Mouse (Mus musculus): ENCODE measurements around the gene Mknk2. TPM values are rescaled to one million over a fixed set of nuclear protein-coding genes. Genes with fewer than 3 reads are reported as not detected.
A peak's percentile ranks its signal among the peaks of the same experiment; 100 is the strongest.
"Not testable (repeated sequence)": the region's sequence is repeated elsewhere in the genome, so short reads cannot be mapped to it uniquely, and the experiment has no call there.

The Mknk2 gene
- polyA plus RNA-seq, 1 experiment from 2014 or later: 60.1 TPM

GRCm38 (mm10) chr10:80655406-80656129 lies 22.3 kb downstream of the Mknk2 start:
- Histone ChIP-seq H3K4me1 (replicated peaks) (peaks cover 35% of the 10 kb centered on the region), H3K4me3 (replicated peaks) (peak overlapping the region; percentile 91), H3K4me2 (replicated peaks) (peak overlapping the region; percentile 79), H3K27me3 (no peaks in the 10 kb centered on the region), H3K27ac (peak overlapping the region; percentile 90), H3K9me3 (no peaks in the 10 kb centered on the region), H3K36me3 (peaks cover 9% of the 10 kb centered on the region), H3K9ac (replicated peaks) (peak overlapping the region; percentile 96)
- WGBS: 6% methylated on average over 11 of the region's 12 CpGs
- ATAC-seq: peak; percentile 75

- Histone ChIP-seq H3K4me3 (replicated peaks) (peak overlapping the region; percentile 91; the same call in 1 of the 2 replicates), H3K27ac (no peak overlapping the region), H3K4me2 (replicated peaks) (peak overlapping the region; percentile 79), H3K9me3 (no peaks in the 10 kb centered on the region), H3K9ac (replicated peaks) (peak overlapping the region; percentile 96), H3K27me3 (no peaks in the 10 kb centered on the region), H3K4me1 (replicated peaks) (peaks cover 35% of the 10 kb centered on the region), H3K36me3 (peaks cover 9% of the 10 kb centered on the region)
- ATAC-seq: no peak
- WGBS: 90% methylated on average over 6 of the region's 6 CpGs
These were observed 23.0 kb downstream of the Mknk2 start for GRCm38 (mm10) chr10:80654866-80655265.

GRCm38 (mm10) chr10:80653156-80653720 lies 24.7 kb downstream of the Mknk2 start:
- H3K36me3 ChIP-seq: peaks cover 14% of the 10 kb centered on the region
- H3K9ac ChIP-seq (replicated peaks): no peak overlapping the region
- 98% methylated on average over 6 of the region's 6 CpGs for WGBS
- no peak overlapping the region for H3K4me3 ChIP-seq (replicated peaks)
- peaks cover 33% of the 10 kb centered on the region for H3K4me1 ChIP-seq (replicated peaks)
- no peak overlapping the region for H3K4me2 ChIP-seq (replicated peaks)
- no peak for ATAC-seq
- H3K9me3 ChIP-seq: no peaks in the 10 kb centered on the region
- no peak overlapping the region for H3K27ac ChIP-seq
- no peaks in the 10 kb centered on the region for H3K27me3 ChIP-seq

- no peak for ATAC-seq
- 92% methylated on average over 10 of the region's 10 CpGs for WGBS
- H3K9ac ChIP-seq (replicated peaks): no peak overlapping the region
These were observed 27.5 kb downstream of the Mknk2 start for GRCm38 (mm10) chr10:80650392-80650791.

GRCm38 (mm10) chr10:80649910-80650309 lies 28.0 kb downstream of the Mknk2 start:
- H3K4me1 ChIP-seq (replicated peaks): peaks cover 15% of the 10 kb centered on the region
- 91% methylated on average over 6 of the region's 6 CpGs for WGBS
- H3K27me3 ChIP-seq; H3K9me3 ChIP-seq; H3K27ac ChIP-seq; H3K9ac ChIP-seq (replicated peaks); ATAC-seq; H3K4me3 ChIP-seq (replicated peaks); H3K4me2 ChIP-seq (replicated peaks): not testable (repeated sequence)
- peaks cover 44% of the 10 kb centered on the region for H3K36me3 ChIP-seq

More at GRCm38 (mm10) chr10:80650392-80650791, 27.5 kb downstream of the Mknk2 start:
- Histone ChIP-seq H3K4me1 (replicated peaks) (peaks cover 20% of the 10 kb centered on the region), H3K36me3 (peaks cover 39% of the 10 kb centered on the region), H3K4me3 (replicated peaks) (no peak overlapping the region), H3K9me3 (no peaks in the 10 kb centered on the region), H3K27ac (no peak overlapping the region), H3K4me2 (replicated peaks) (no peak overlapping the region), H3K27me3 (no peaks in the 10 kb centered on the region)

- no peak overlapping the region for H3K4me2 ChIP-seq (replicated peaks)
- H3K36me3 ChIP-seq: peaks cover 68% of the 10 kb centered on the region
- no peak overlapping the region for H3K27ac ChIP-seq
- 94% methylated on average over 10 of the region's 10 CpGs for WGBS
- H3K4me1 ChIP-seq (replicated peaks): 0 out of 2 replicates have a peak, but pooled peaks cover under 1% of the 10 kb centered on the region
- no peak overlapping the region for H3K9ac ChIP-seq (replicated peaks)
- H3K27me3 ChIP-seq: no peaks in the 10 kb centered on the region
- no peaks in the 10 kb centered on the region for H3K9me3 ChIP-seq
- no peak overlapping the region for H3K4me3 ChIP-seq (replicated peaks)
- no peak for ATAC-seq
These were observed 31.0 kb downstream of the Mknk2 start for GRCm38 (mm10) chr10:80646936-80647335.

- H3K9me3 ChIP-seq: no peaks in the 10 kb centered on the region
- ATAC-seq: no peak
- no peak overlapping the region for H3K4me2 ChIP-seq (replicated peaks)
- no peak overlapping the region for H3K4me3 ChIP-seq (replicated peaks)
- H3K9ac ChIP-seq (replicated peaks): no peak overlapping the region
- 95% methylated on average over 6 of the region's 6 CpGs for whole genome bisulfite sequencing
- H3K36me3 ChIP-seq: peaks cover 65% of the 10 kb centered on the region
- no peaks in the 10 kb centered on the region for H3K27me3 ChIP-seq
- H3K27ac ChIP-seq: no peak overlapping the region
- no peaks in the 10 kb centered on the region for H3K4me1 ChIP-seq (replicated peaks)
These were observed 42.6 kb downstream of the Mknk2 start for GRCm38 (mm10) chr10:80635345-80635744.

GRCm38 (mm10) chr10:80628925-80629324 lies 49.0 kb downstream of the Mknk2 start:
- peaks cover 40% of the 10 kb centered on the region for H3K4me1 ChIP-seq (replicated peaks)
- no peak overlapping the region for H3K4me2 ChIP-seq (replicated peaks)
- H3K9me3 ChIP-seq: no peaks in the 10 kb centered on the region
- H3K9ac ChIP-seq (replicated peaks): peak overlapping the region; percentile 19; the same call in 1 of the 2 replicates
- H3K27me3 ChIP-seq: no peaks in the 10 kb centered on the region
- H3K27ac ChIP-seq: no peak overlapping the region
- no peak for ATAC-seq
- 87% methylated on average over 9 of the region's 9 CpGs for WGBS
- H3K4me3 ChIP-seq (replicated peaks): no peak overlapping the region
- peaks cover 2% of the 10 kb centered on the region for H3K36me3 ChIP-seq

- peaks cover 49% of the 10 kb centered on the region for H3K4me1 ChIP-seq (replicated peaks)
- WGBS: 53% methylated on average over 2 of the region's 2 CpGs
These were observed 50.2 kb downstream of the Mknk2 start for GRCm38 (mm10) chr10:80627685-80628084.

GRCm38 (mm10) chr10:80625764-80626163 lies 52.1 kb downstream of the Mknk2 start:
- WGBS: 98% methylated on average over 4 of the region's 4 CpGs
- no peak overlapping the region for H3K9ac ChIP-seq (replicated peaks)

More at GRCm38 (mm10) chr10:80627685-80628084, 50.2 kb downstream of the Mknk2 start:
- no peaks in the 10 kb centered on the region; the same call in 1 of the 2 replicates for H3K36me3 ChIP-seq
- H3K9me3 ChIP-seq: no peaks in the 10 kb centered on the region
- no peak overlapping the region for H3K4me3 ChIP-seq (replicated peaks)
- peak overlapping the region; percentile 41; the same call in 1 of the 2 replicates for H3K9ac ChIP-seq (replicated peaks)
- H3K4me2 ChIP-seq (replicated peaks): no peak overlapping the region
- no peak for ATAC-seq
- no peaks in the 10 kb centered on the region for H3K27me3 ChIP-seq
- H3K27ac ChIP-seq: no peak overlapping the region

GRCm38 (mm10) chr10:80623457-80624191 lies 54.3 kb downstream of the Mknk2 start:
- no peaks in the 10 kb centered on the region; the same call in 1 of the 2 replicates for H3K36me3 ChIP-seq
- no peak for ATAC-seq
- H3K27me3 ChIP-seq: no peaks in the 10 kb centered on the region
- H3K4me2 ChIP-seq (replicated peaks): peak overlapping the region; percentile 99
- peak overlapping the region; percentile 83 for H3K4me3 ChIP-seq (replicated peaks)
- WGBS: 20% methylated on average over 15 of the region's 15 CpGs
- peaks cover 49% of the 10 kb centered on the region for H3K4me1 ChIP-seq (replicated peaks)
- no peaks in the 10 kb centered on the region for H3K9me3 ChIP-seq
- peak overlapping the region; percentile 86 for H3K27ac ChIP-seq
- peak overlapping the region; percentile 92 for H3K9ac ChIP-seq (replicated peaks)

More at GRCm38 (mm10) chr10:80625764-80626163, 52.1 kb downstream of the Mknk2 start:
- Histone ChIP-seq H3K4me3 (replicated peaks) (no peak overlapping the region), H3K36me3 (no peaks in the 10 kb centered on the region; the same call in 1 of the 2 replicates), H3K4me2 (replicated peaks) (no peak overlapping the region), H3K27me3 (no peaks in the 10 kb centered on the region), H3K4me1 (replicated peaks) (peaks cover 55% of the 10 kb centered on the region), H3K9me3 (no peaks in the 10 kb centered on the region), H3K27ac (no peak overlapping the region)
- ATAC-seq: no peak
